Mouse (Mus musculus): ENCODE measurements at regions not wholly inside any gene's neighbourhood (a gene's known extent, or its start where the extent isn't known, plus 50 kb on each side); places are given as distances from the start of the nearest gene placed in this dataset.

- no peak for DNase-seq
- intact Hi-C loops (cut with DNase I): no loop called here
These were observed 51.0 kb upstream of the Foxn3 start for GRCm38 (mm10) chr12:99614420-99614819.
